Comparison of ENCODE assay signal across 8 mouse cellular contexts in the genomic region with DNA sequence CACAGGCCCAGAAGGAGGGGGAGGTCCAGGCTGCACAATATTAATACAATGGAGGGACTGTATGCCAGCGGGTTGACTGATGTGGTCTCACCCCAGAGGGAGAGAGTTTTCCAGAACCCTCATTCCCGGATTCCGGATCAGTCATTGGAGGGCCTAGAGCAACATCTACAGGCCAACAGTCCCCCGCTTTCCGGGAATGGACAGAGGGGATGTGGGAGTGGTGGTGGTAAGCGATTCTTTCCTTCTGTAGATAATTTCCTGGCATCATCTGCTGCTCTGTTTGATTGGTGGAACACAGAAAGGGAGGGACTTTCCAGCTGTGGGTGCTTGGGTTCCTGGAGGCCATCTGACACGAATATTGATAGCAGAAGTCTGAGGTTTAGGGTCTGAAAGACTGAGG. TPM values are rescaled to one million over a fixed set of nuclear protein-coding genes. Genes with fewer than 3 reads are reported as not detected.
A peak's percentile ranks its signal among the peaks of the same experiment; 100 is the strongest.
DNase-seq lines count a peak whose midpoint lies in the region; ATAC-seq and TF ChIP-seq lines count a peak whose summit lies in the region.

No protein-coding gene starts in this region.

- H3K4me1 ChIP-seq in heart, adult 2 months (ENCODE audit: control insufficient read depth, insufficient read depth, low read length) = peaks cover 3% of the 10 kb centered on the region
- H3K4me1 ChIP-seq in forebrain, embryonic 13.5 days = peaks cover 19% of the 10 kb centered on the region

- H3K27ac ChIP-seq in heart, adult 2 months = peak overlapping the region; percentile 79
- H3K27ac ChIP-seq in forebrain, embryonic 13.5 days = no peak overlapping the region

- H3K36me3 ChIP-seq in heart, adult 2 months (ENCODE audit: control insufficient read depth, insufficient read depth, low read length) = no peaks in the 10 kb centered on the region
- H3K36me3 ChIP-seq in myocyte (ENCODE audit: control insufficient read depth, insufficient read depth) = no peaks in the 10 kb centered on the region
- no peaks in the 10 kb centered on the region for H3K36me3 ChIP-seq in forebrain, embryonic 13.5 days (ENCODE audit: poor library complexity, severe bottlenecking)

- 0 out of 2 replicates have a peak, but pooled peaks have one; percentile 38 for TF ChIP-seq POLR2A in heart, adult 2 months (IDR thresholded peaks at IDR 0.05; ENCODE audit: insufficient read depth, low read depth, low read length)
- no peak for TF ChIP-seq POLR2A in myocyte (IDR thresholded peaks at IDR 0.05; ENCODE audit: insufficient read length, low read depth)

- H3K9ac ChIP-seq in heart, adult 2 months (ENCODE audit: low read depth, low read length) = no peak overlapping the region
- H3K9ac ChIP-seq in forebrain, embryonic 13.5 days = no peak overlapping the region

- H3K9me3 ChIP-seq in forebrain, embryonic 13.5 days (replicated peaks) = no peaks in the 10 kb centered on the region

- WGBS in heart, adult 2 months = 28% methylated on average over 7 of the region's 7 CpGs
- 74% methylated on average over 7 of the region's 7 CpGs for WGBS in forebrain, embryonic 13.5 days

- peak; percentile 23 to 30 for DNase-seq in left cerebral cortex, postnatal 36 days (ENCODE audit: low spot score in 2 of 2)
- no peak for DNase-seq in left cerebral cortex, adult 11 months (ENCODE audit: low spot score)
- peak; percentile 64 to 76 for DNase-seq in heart, adult 2 months
- peak; percentile 43 to 72 for DNase-seq in kidney, postnatal 25 days
- DNase-seq in ovary, adult 18-20 months (ENCODE audit: low spot score) = no peak

- H3ac ChIP-seq in myocyte (ENCODE audit: control insufficient read depth, insufficient read length) = no peak overlapping the region

- intact Hi-C loops in left cerebral cortex, postnatal 36 days (cut with DNase I) = loop anchor here (5.0 kb wide), 1 partner anchor 74 kb away; the partner anchor contains the start of gene Fgf11
- intact Hi-C loops in heart, adult 2 months (cut with DNase I) = loop anchor here (2.0 kb wide), 4 partner anchors 73 to 193 kb away; partner anchors contain the start of genes Polr2a and Senp3

- H3K79me2 ChIP-seq in heart, adult 2 months (replicated peaks; ENCODE audit: control insufficient read depth, insufficient read depth, low read length) = no peaks in the 10 kb centered on the region
- H3K79me2 ChIP-seq in myocyte (ENCODE audit: control insufficient read depth, insufficient read depth) = peaks cover 28% of the 10 kb centered on the region

- ATAC-seq in forebrain, embryonic 13.5 days = no peak
- ATAC-seq in activated CD4-positive, CD25-positive, alpha-beta regulatory T cell, adult 4 months = no peak

- peak overlapping the region; percentile 0; the same call in 1 of the 2 replicates for H3K4me3 ChIP-seq in heart, adult 2 months
- H3K4me3 ChIP-seq in myocyte = no peak overlapping the region
- H3K4me3 ChIP-seq in forebrain, embryonic 13.5 days = no peak overlapping the region

- H3K27me3 ChIP-seq in heart, adult 2 months (ENCODE audit: control insufficient read depth, insufficient read depth, low read length) = no peaks in the 10 kb centered on the region
- no peaks in the 10 kb centered on the region for H3K27me3 ChIP-seq in myocyte (ENCODE audit: control insufficient read depth, insufficient read depth, insufficient read length)
- H3K27me3 ChIP-seq in forebrain, embryonic 13.5 days = peaks cover 22% of the 10 kb centered on the region

- H3K4me2 ChIP-seq in myocyte (ENCODE audit: low read depth) = no peak overlapping the region
- H3K4me2 ChIP-seq in forebrain, embryonic 13.5 days = no peak overlapping the region

- TF ChIP-seq CTCF in heart, adult 2 months (IDR thresholded peaks at IDR 0.05) = peak; percentile 47

- peak; percentile 82; the same call in 1 of the 2 replicates for TF ChIP-seq EP300 in heart, adult 2 months (IDR thresholded peaks at IDR 0.05; ENCODE audit: insufficient read depth, low read depth, low read length)

TF ChIP-seq in myocyte, 11 proteins besides CTCF, POLR2A, EP300 and RAD21:
- TF ChIP-seq POLR2AphosphoS2 (IDR thresholded peaks at IDR 0.05; ENCODE audit: insufficient read length, low read depth) (peak; percentile 21), MAX (IDR thresholded peaks at IDR 0.05; ENCODE audit: low read depth) (no peak)

RNA-seq across cellular contexts. Expression of gene Tmem95, which starts 1.6 kb away (rescaled TPM):
- total RNA-seq in left cerebral cortex, postnatal 36 days (2021) = not detected
- total RNA-seq in heart, adult 2 months (2021) = not detected
- polyA plus RNA-seq in heart, adult 2 months (2012; rRNA removed) = not detected in 2 replicates
- not detected for polyA plus RNA-seq in myocyte (2012; fragmentation: generic; extraction: Trizol)
- not detected in 2 replicates for polyA plus RNA-seq in forebrain, embryonic 13.5 days (2015; fragmentation: Nextera tagmentation; extraction: Ambion mirVana)
- polyA plus RNA-seq in activated CD4-positive, CD25-positive, alpha-beta regulatory T cell, adult 4 months (2017; shearing (Covaris generic)) = not detected

RNA-seq across cellular contexts. Expression of gene Kctd11, which starts 5.0 kb away (rescaled TPM):
- 1 to 10 TPM in 1 of 2 experiments, under 1 TPM in 1; 0.93 to 1.3 TPM for total RNA-seq in left cerebral cortex, postnatal 36 days (2021)
- total RNA-seq in heart, adult 2 months (2021) = 1 to 10 TPM; 2.3 to 2.6 TPM
- polyA plus RNA-seq in heart, adult 2 months (2012; rRNA removed) = 2.9 TPM in 2 replicates
- 24.5 TPM for polyA plus RNA-seq in myocyte (2012; fragmentation: generic; extraction: Trizol)
- polyA plus RNA-seq in forebrain, embryonic 13.5 days (2015; fragmentation: Nextera tagmentation; extraction: Ambion mirVana) = 1.3 and 1.4 TPM in 2 replicates
- polyA plus RNA-seq in activated CD4-positive, CD25-positive, alpha-beta regulatory T cell, adult 4 months (2017; shearing (Covaris generic)) = under 1 TPM in 1 of 2 experiments, not detected in 1; 0.56 TPM

RNA-seq across cellular contexts. Expression of gene Tnk1, which starts 17.7 kb away (rescaled TPM):
- total RNA-seq in left cerebral cortex, postnatal 36 days (2021) = not detected
- not detected for total RNA-seq in heart, adult 2 months (2021)
- 0.20 and 0.68 TPM in 2 replicates for polyA plus RNA-seq in heart, adult 2 months (2012; rRNA removed)
- polyA plus RNA-seq in myocyte (2012; fragmentation: generic; extraction: Trizol) = not detected
- 0.09 and 0.20 TPM in 2 replicates for polyA plus RNA-seq in forebrain, embryonic 13.5 days (2015; fragmentation: Nextera tagmentation; extraction: Ambion mirVana)
- polyA plus RNA-seq in activated CD4-positive, CD25-positive, alpha-beta regulatory T cell, adult 4 months (2017; shearing (Covaris generic)) = not detected

RNA-seq across cellular contexts. Expression of gene Acap1, which starts 19.2 kb away (rescaled TPM):
- under 1 TPM in 1 of 2 experiments, not detected in 1; 0.27 TPM for total RNA-seq in left cerebral cortex, postnatal 36 days (2021)
- 1 to 10 TPM in 1 of 2 experiments, under 1 TPM in 1; 0.65 to 1.1 TPM for total RNA-seq in heart, adult 2 months (2021)
- polyA plus RNA-seq in heart, adult 2 months (2012; rRNA removed) = 1.7 and 3.3 TPM in 2 replicates
- 1.4 TPM for polyA plus RNA-seq in myocyte (2012; fragmentation: generic; extraction: Trizol)
- polyA plus RNA-seq in forebrain, embryonic 13.5 days (2015; fragmentation: Nextera tagmentation; extraction: Ambion mirVana) = 0.28 and 0.34 TPM in 2 replicates
- 100 to 1,000 TPM; 213 to 273 TPM for polyA plus RNA-seq in activated CD4-positive, CD25-positive, alpha-beta regulatory T cell, adult 4 months (2017; shearing (Covaris generic))

RNA-seq across cellular contexts. Expression of gene 2810408A11Rik, which starts 24.6 kb away (rescaled TPM):
- total RNA-seq in left cerebral cortex, postnatal 36 days (2021) = under 1 TPM in 1 of 2 experiments, not detected in 1; 0.64 TPM
- total RNA-seq in heart, adult 2 months (2021) = under 1 TPM; 0.23 to 0.34 TPM
- polyA plus RNA-seq in heart, adult 2 months (2012; rRNA removed) = 0.15 and 0.41 TPM in 2 replicates
- 3.0 TPM for polyA plus RNA-seq in myocyte (2012; fragmentation: generic; extraction: Trizol)
- 19.1 and 20.3 TPM in 2 replicates for polyA plus RNA-seq in forebrain, embryonic 13.5 days (2015; fragmentation: Nextera tagmentation; extraction: Ambion mirVana)
- 1 to 10 TPM; 1.1 to 1.2 TPM for polyA plus RNA-seq in activated CD4-positive, CD25-positive, alpha-beta regulatory T cell, adult 4 months (2017; shearing (Covaris generic))

Comparison
In these comparisons a context has a peak if more than half of its experiments do, and no peak if none do; other contexts are left out.
1. DNase-seq: peak in left cerebral cortex, postnatal 36 days (2 of 2), heart, adult 2 months (2 of 2) and kidney, postnatal 25 days (2 of 2); none in left cerebral cortex, adult 11 months (single experiment) and ovary, adult 18-20 months (single experiment).